Mouse (Mus musculus): ENCODE measurements around the gene Pigc.

The Pigc gene

DNA sequence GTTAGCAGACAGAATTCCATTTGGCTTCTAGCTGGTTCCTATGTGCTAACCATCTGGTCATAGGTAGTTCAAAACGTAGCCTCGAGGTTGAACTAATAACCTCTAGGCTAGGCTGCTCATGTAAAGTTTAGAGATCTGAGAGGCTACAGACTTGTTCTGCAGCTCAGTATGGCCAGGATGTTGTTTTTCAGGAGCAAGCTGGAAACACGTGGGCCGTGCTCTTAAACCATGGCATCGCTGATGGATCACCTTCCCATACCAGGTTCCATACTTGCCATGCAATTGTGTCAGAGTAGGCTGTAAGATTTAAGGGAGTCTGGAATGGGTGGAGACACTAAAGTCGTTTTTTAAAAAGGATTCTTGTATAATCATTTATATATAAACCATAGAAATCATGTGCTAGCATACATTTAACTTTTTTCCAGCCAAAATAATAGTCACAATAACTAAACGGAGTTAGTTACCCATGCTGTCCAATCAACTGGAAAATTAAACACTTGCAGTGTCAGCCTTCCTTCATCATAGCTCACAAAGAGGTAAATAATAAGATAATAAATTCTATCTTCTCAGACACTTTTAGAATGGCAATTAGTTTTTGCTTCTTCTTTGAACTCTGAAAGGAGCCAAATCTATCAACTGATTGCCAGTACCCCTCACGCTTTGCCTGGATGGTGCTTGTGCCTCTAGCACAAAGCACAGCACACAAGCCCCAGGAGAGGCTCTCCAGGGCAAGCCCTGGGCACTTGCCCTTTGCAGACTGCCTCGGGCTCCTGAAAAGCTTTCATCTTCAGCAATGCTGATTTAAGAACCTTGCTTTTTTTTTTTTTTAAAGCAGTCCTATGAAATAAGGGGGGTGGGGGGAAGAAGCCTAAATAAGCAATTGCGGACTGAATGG is 21.9 kb downstream of the Pigc start:
- Histone ChIP-seq H3K27me3 (ENCODE audit: control insufficient read depth, insufficient read depth, low read length, poor library complexity, severe bottlenecking) (no peaks in the 10 kb centered on the region), H3K36me3 (ENCODE audit: control insufficient read depth, insufficient read depth, low read length, poor library complexity, severe bottlenecking) (no peaks in the 10 kb centered on the region)
- no peak for DNase-seq (ENCODE audit: low read depth, low spot score)

DNA sequence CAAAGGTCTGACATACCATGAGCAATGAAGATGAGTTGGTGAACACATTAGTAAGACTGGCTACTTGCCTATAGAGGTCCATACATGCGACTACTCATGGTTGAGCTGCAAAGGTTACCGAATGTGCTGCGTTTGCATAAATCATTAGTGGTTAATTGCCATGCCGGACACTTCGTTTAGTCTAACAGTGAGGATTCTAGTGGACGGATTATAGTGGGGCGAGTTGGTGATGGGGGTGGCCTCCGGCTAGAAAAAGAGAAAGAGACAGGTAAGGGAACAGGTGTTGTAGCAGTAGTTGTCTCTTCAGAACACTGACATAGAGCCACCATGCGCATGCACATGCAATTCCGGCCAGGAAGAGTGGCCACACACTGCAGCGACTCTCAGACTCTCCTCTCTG is 22.9 kb downstream of the Pigc start:
- no peak for DNase-seq (ENCODE audit: low read depth, low spot score)
- Histone ChIP-seq H3K27me3 (ENCODE audit: control insufficient read depth, insufficient read depth, low read length, poor library complexity, severe bottlenecking) (no peaks in the 10 kb centered on the region), H3K36me3 (ENCODE audit: control insufficient read depth, insufficient read depth, low read length, poor library complexity, severe bottlenecking) (no peaks in the 10 kb centered on the region)

DNA sequence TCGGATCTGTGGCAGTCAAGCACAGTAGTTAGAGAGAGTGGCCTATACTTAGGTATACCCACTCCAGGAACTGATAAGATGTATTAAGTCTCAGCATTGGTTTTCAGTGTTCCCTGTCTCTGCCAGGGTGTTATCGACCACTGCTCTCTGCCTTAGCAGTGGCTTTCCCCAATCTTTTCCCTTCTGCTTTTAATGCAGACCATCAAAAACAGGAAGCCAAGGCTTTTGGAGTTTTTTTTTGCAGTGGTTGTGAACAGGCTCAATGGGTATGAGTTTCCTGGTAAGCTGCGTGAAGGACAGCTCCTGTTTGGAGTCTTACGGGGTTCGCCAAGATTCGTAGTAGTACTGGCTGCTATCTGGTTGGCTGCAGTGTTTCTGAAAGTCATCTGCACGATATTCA is 23.4 kb downstream of the Pigc start:
- Histone ChIP-seq H3K27me3 (ENCODE audit: control insufficient read depth, insufficient read depth, low read length, poor library complexity, severe bottlenecking) (no peaks in the 10 kb centered on the region), H3K36me3 (ENCODE audit: control insufficient read depth, insufficient read depth, low read length, poor library complexity, severe bottlenecking) (no peaks in the 10 kb centered on the region)
- no peak for DNase-seq (ENCODE audit: low read depth, low spot score)

DNA sequence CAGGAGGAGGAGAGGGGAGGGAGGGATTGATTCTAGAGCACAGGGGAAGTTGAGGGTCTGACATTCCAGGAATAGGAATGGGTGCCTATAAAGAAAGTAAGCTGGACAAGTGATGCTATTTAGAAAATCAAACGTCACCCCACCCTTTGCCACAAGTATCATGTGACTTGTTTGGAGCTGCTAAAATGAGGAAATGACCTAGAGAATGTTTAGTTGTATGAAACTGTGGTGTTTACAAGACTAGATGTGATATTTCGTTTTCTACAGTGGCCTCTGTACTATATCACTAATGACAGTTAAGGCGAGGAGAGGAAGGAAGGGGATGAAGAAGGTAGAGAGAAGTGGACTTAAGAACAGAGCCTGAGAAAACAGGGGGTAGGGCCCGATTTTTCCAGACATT is 29.8 kb downstream of the Pigc start:
- Histone ChIP-seq H3K36me3 (ENCODE audit: control insufficient read depth, insufficient read depth, low read length, poor library complexity, severe bottlenecking) (no peaks in the 10 kb centered on the region), H3K27me3 (ENCODE audit: control insufficient read depth, insufficient read depth, low read length, poor library complexity, severe bottlenecking) (no peaks in the 10 kb centered on the region)
- DNase-seq (ENCODE audit: low read depth, low spot score) = peak; percentile 68

DNA sequence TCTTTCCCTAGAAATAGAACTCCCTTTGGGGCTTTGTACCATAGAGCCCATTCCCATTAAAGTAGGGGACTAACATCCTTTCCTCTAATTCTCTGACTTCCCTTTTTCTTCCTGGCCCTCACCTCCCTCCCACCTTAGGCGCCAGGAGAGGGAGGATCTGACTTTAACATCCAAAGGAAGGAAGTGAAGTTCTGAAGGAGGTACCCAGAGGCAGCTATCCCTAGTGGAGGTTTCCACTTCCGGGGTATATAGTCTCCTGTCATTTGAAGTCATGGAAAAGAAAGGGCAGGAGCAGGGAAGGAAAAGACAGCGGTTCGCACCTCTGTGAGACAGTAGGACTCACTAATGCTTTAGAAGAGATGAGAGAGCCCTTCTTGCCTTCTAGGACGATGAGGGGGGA is 30.4 kb downstream of the Pigc start:
- no peaks in the 10 kb centered on the region for H3K27me3 ChIP-seq (ENCODE audit: control insufficient read depth, insufficient read depth, low read length, poor library complexity, severe bottlenecking)
- no peaks in the 10 kb centered on the region for H3K36me3 ChIP-seq (ENCODE audit: control insufficient read depth, insufficient read depth, low read length, poor library complexity, severe bottlenecking)
- no peak for DNase-seq (ENCODE audit: low read depth, low spot score)

DNA sequence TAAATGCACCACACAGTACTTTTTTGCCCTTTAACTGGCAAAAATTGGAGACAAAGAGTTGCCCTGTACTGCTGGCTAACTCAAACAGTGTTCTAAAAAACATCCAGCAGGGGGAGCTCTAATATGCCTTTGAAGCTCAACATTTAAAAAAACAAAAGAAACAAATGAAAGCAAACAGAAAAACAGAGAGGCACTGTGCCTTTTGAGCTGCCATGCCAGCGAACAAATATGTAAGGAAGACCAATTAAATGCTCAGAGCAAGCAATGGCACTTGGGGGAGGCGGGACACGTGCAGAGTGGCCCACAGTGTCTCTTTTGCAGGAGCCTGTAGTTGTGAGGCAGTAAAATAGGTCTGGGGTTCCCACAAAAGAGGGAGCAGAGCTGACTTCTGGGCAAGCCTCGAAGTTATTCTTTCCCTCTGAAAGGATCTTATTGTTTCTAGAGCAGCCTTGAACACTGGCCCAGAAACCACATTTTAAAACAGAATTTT is 30.9 kb downstream of the Pigc start:
- no peaks in the 10 kb centered on the region for H3K27me3 ChIP-seq (ENCODE audit: control insufficient read depth, insufficient read depth, low read length, poor library complexity, severe bottlenecking)
- peak; percentile 81 for DNase-seq (ENCODE audit: low read depth, low spot score)
- H3K36me3 ChIP-seq (ENCODE audit: control insufficient read depth, insufficient read depth, low read length, poor library complexity, severe bottlenecking) = no peaks in the 10 kb centered on the region

DNA sequence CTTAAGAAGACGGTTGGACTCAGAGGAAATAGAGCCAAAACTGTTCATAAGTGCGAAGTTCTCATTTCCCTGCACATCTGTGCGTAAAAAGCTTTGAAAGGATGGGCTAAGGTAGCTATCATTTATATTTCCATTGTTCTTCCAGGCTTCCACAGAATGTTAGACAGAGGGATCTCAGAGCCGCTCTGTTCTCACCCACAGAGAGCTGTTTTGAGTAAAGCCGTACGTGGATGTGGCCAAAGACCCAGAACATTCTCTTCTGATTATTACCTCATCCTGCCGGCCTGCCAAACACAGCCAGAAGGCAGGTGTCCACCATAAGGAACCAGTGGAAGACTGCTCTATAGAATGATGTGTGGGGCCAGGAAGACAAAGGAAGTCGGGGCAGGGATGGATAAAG is 32.3 kb downstream of the Pigc start:
- no peaks in the 10 kb centered on the region for H3K27me3 ChIP-seq (ENCODE audit: control insufficient read depth, insufficient read depth, low read length, poor library complexity, severe bottlenecking)
- DNase-seq (ENCODE audit: low read depth, low spot score) = no peak
- no peaks in the 10 kb centered on the region for H3K36me3 ChIP-seq (ENCODE audit: control insufficient read depth, insufficient read depth, low read length, poor library complexity, severe bottlenecking)

DNA sequence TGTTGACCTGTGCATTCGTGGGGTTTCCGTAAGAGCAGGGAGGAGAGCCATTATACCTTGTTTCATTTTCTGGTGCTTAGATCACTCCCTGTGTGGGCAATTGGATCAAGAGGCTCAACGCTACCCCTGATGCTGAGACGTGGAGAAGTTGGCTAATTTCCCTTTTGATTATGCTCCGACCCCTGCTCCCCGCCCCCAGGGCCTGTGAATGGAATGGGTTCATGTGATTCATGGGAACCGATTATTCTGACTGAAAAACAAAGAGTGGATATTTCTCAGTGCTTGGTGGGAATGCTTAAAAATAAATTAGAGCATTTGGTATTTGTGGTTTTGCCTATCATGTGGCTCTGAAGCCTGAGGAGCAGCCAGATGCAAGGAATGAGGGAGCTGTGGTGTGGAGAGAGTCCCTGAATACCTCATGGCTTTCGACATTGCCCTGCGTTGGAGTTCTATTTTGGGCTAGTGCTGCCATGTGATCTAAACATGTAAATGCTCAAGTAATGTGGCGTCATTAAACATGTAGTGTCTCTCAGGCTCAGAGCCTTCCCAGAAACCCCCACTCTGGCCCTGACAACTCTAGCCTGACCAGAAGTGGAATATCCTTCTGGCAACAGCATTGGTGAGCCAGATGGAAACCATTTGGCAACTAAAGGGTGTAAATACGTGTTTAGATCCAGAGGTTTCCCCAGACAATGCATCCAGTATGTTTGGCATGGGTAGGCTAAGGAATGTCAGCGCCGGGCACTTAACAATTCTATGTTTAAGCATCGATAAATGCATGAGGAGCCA is 34.9 kb downstream of the Pigc start:
- DNase-seq (ENCODE audit: low read depth, low spot score) = no peak
- Histone ChIP-seq H3K27me3 (ENCODE audit: control insufficient read depth, insufficient read depth, low read length, poor library complexity, severe bottlenecking) (no peaks in the 10 kb centered on the region), H3K36me3 (ENCODE audit: control insufficient read depth, insufficient read depth, low read length, poor library complexity, severe bottlenecking) (no peaks in the 10 kb centered on the region)

DNA sequence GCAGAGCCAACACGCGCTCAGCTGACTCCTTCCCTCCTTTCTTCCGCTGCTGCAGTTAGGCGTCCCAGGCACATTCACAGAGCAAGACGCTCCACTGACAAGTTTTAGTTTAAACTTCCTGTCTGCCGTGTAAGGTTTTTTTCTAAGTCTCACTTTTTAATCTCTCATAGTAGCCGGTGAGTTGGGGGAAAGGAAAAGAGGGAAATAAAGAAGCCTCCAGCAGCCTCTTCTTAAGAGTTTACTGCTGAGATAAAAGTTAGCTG is 35.5 kb downstream of the Pigc start:
- no peaks in the 10 kb centered on the region for H3K36me3 ChIP-seq (ENCODE audit: control insufficient read depth, insufficient read depth, low read length, poor library complexity, severe bottlenecking)
- no peak for DNase-seq (ENCODE audit: low read depth, low spot score)
- no peaks in the 10 kb centered on the region for H3K27me3 ChIP-seq (ENCODE audit: control insufficient read depth, insufficient read depth, low read length, poor library complexity, severe bottlenecking)

DNA sequence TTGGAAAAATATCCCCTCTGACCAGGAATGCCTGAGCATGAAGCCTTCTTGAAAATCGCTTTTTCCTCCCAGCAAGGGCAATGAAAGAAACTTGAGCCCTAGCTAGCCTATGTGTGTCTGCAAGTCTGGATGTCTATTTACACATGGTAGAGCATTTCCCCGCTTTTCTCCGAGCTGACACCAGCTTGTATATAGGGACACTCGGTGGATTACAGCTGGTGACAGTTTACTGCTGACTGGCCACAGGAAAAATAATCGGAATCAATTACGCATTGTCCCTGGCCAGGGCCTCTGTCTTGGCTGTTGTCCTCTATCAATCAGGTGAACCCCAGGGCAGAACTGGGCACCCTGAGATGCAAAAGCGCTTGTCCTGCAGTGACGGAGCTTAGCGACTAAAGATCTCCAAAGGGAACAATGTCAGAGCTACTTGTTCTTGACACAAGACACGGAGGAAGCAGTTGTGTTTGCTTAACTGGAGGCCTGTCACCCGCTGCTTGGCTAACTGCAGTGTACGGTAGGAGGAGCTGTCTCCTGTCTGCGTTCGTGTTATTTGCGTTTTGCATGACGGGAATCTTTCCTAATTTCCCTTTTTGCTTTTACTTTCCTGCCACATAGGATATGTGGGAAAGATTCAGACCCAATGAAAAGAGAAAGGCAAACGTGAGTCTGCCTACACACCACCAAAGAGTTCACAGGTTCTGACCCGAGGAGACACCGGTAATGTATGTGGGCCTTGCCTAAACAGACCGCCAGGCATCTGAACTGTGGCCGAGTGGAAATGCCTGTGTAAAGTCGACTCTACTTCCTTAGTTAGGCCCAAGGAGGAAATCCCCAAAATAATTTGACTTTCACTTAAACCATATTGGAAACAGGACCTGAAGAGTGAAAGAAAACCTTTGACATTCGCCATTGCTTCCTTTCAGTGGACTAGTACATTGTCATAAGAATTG is 36.1 kb downstream of the Pigc start:
- H3K36me3 ChIP-seq (ENCODE audit: control insufficient read depth, insufficient read depth, low read length, poor library complexity, severe bottlenecking) = no peaks in the 10 kb centered on the region
- DNase-seq (ENCODE audit: low read depth, low spot score) = peak; percentile 31
- no peaks in the 10 kb centered on the region for H3K27me3 ChIP-seq (ENCODE audit: control insufficient read depth, insufficient read depth, low read length, poor library complexity, severe bottlenecking)

DNA sequence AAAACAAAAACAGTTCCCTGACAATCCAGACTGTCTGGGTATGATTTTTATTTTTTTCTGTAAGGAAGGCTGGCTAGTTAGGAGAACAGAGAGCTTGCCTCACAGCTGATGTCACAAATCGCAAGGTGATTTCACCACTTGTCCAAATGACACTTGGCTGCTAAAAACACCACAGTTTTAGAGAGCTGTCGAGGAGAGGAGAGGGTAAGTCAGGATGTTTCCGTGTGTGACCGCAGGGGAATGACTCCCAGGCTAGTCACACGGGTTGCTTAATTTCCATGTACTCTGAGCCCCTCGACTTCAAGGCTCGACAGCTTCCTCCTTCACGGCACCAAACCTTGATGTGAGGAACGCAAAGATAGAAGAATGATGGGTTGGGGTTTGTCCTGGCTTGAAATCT is 37.1 kb downstream of the Pigc start:
- DNase-seq (ENCODE audit: low read depth, low spot score) = no peak
- H3K27me3 ChIP-seq (ENCODE audit: control insufficient read depth, insufficient read depth, low read length, poor library complexity, severe bottlenecking) = no peaks in the 10 kb centered on the region
- H3K36me3 ChIP-seq (ENCODE audit: control insufficient read depth, insufficient read depth, low read length, poor library complexity, severe bottlenecking) = no peaks in the 10 kb centered on the region

DNA sequence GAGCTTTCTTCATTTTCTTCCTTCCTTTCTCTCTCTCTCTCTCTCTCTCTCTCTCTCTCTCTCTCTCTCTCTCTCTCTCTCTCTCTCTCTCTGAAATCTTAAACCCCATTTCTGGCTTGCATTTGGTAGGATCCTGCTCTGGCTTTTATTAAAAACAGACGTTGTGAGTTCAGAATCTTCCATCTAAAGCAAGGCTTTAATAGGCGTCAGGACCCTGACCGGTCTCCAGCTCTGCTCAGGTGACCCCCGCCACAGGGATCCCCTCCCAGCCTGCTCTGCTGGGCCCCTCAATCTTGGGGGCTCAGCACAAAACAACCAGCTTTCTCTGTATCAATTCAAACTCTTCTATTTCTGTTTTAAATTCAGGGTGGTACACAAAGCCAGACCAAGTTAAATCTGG is 39.2 kb downstream of the Pigc start:
- Histone ChIP-seq H3K27me3 (ENCODE audit: control insufficient read depth, insufficient read depth, low read length, poor library complexity, severe bottlenecking) (no peaks in the 10 kb centered on the region), H3K36me3 (ENCODE audit: control insufficient read depth, insufficient read depth, low read length, poor library complexity, severe bottlenecking) (no peaks in the 10 kb centered on the region)
- DNase-seq (ENCODE audit: low read depth, low spot score) = no peak

DNA sequence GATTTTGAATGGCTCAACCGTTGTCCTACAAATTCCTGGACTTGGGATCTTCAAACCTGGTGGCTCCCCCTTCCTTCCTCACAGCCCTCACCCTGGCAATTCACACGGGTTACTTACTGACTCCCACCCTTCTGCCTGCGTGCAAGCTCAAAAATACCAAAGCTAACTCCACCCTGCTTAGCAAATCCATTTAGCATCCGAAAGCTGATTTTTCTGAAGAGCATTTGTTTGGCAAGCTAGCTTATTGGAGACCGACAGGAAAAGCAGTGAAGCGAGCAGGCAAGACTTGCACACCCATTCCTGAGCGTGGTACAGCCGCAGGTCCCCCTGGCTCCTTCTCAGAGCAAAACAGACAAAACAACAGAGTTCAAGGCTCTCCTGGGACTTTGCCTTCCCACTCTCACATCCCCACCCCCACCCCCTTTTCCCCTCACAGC is 39.7 kb downstream of the Pigc start:
- no peaks in the 10 kb centered on the region for H3K27me3 ChIP-seq (ENCODE audit: control insufficient read depth, insufficient read depth, low read length, poor library complexity, severe bottlenecking)
- H3K36me3 ChIP-seq (ENCODE audit: control insufficient read depth, insufficient read depth, low read length, poor library complexity, severe bottlenecking) = no peaks in the 10 kb centered on the region
- no peak for DNase-seq (ENCODE audit: low read depth, low spot score)

DNA sequence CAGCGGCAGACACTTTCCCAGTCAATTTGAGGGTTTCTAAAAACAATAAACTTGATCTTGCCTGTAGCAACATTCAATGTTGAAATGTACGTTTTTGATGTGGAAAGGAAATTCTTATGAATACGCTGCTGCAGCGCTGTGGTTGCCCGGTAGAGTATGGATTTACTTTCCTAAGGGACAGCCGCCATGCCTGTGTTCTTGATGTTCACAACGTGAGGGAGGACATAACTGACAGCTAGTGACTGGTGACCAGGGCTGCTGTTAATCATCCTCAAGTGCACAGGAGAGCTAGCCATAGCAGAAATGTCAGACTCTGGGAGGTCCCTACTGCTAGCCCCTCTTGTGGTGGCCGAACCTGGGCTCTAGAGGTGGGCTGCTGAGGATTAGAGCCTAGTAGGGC is 40.1 kb downstream of the Pigc start:
- Histone ChIP-seq H3K27me3 (ENCODE audit: control insufficient read depth, insufficient read depth, low read length, poor library complexity, severe bottlenecking) (no peaks in the 10 kb centered on the region), H3K36me3 (ENCODE audit: control insufficient read depth, insufficient read depth, low read length, poor library complexity, severe bottlenecking) (no peaks in the 10 kb centered on the region)
- DNase-seq (ENCODE audit: low read depth, low spot score) = no peak

Measured in splenic B cell, adult 2 months (primary cell).